Comparison of ENCODE assay signal across 8 mouse cellular contexts in the genomic region with DNA sequence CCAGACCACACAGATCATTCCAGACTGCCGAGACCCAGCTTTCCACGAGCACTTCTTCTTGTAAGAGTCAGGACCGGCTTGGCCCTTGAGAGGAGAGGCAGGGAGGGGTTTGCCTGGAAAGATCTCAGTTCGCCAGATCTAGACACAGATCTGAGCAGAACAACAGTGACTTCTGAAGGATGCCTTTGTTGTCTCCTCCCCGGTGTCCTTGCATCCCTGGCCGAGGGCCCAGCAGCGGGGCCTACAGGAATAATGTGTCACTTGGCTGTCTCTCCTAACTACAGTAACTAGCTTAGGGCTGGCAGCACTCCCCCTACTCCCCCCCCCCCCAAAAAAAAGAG. TPM values are rescaled to one million over a fixed set of nuclear protein-coding genes. Genes with fewer than 3 reads are reported as not detected.
DNase-seq lines count a peak whose midpoint lies in the region; ATAC-seq lines count a peak whose summit lies in the region.

No protein-coding gene starts in this region.

- H3K36me3 ChIP-seq in forebrain, embryonic 14.5 days (ENCODE audit: control insufficient read depth, insufficient read depth, low read length), result no peaks in the 10 kb centered on the region
- H3K36me3 ChIP-seq in forebrain, embryonic 15.5 days, result no peaks in the 10 kb centered on the region
- no peaks in the 10 kb centered on the region for H3K36me3 ChIP-seq in lung, embryonic 15.5 days
- no peaks in the 10 kb centered on the region for H3K36me3 ChIP-seq in limb, embryonic 10.5 days

- H3K9me3 ChIP-seq in forebrain, embryonic 14.5 days (replicated peaks; ENCODE audit: control insufficient read depth, low read length), result no peaks in the 10 kb centered on the region
- no peaks in the 10 kb centered on the region for H3K9me3 ChIP-seq in forebrain, embryonic 15.5 days
- no peaks in the 10 kb centered on the region for H3K9me3 ChIP-seq in lung, embryonic 15.5 days
- no peaks in the 10 kb centered on the region for H3K9me3 ChIP-seq in limb, embryonic 10.5 days (replicated peaks)

- peak; percentile 19; the same call in 1 of the 2 replicates for ATAC-seq in forebrain, embryonic 14.5 days
- ATAC-seq in forebrain, embryonic 15.5 days (replicated peaks), result no peak
- ATAC-seq in lung, embryonic 15.5 days (ENCODE audit: borderline replicate concordance, extremely low read depth, low FRiP score, low TSS enrichment), result no peak

- WGBS in forebrain, embryonic 14.5 days, result 40% methylated on average over 7 of the region's 7 CpGs
- WGBS in forebrain, embryonic 15.5 days, result 30% methylated on average over 7 of the region's 7 CpGs
- 25% methylated on average over 7 of the region's 7 CpGs for WGBS in lung, embryonic 15.5 days
- 62% methylated on average over 7 of the region's 7 CpGs for WGBS in limb, embryonic 10.5 days

- no peak overlapping the region for H3K9ac ChIP-seq in forebrain, embryonic 14.5 days (ENCODE audit: low read length)
- H3K9ac ChIP-seq in forebrain, embryonic 15.5 days (replicated peaks), result no peak overlapping the region
- no peak overlapping the region for H3K9ac ChIP-seq in lung, embryonic 15.5 days

- no peak overlapping the region for H3K4me3 ChIP-seq in forebrain, embryonic 14.5 days (ENCODE audit: low read depth, low read length)
- H3K4me3 ChIP-seq in forebrain, embryonic 15.5 days, result no peak overlapping the region
- no peak overlapping the region for H3K4me3 ChIP-seq in lung, embryonic 15.5 days
- no peak overlapping the region for H3K4me3 ChIP-seq in brown adipose tissue, adult 24 weeks (ENCODE audit: insufficient read depth, low read depth, low read length)
- H3K4me3 ChIP-seq in limb, embryonic 10.5 days, result no peak overlapping the region

- no peak for DNase-seq in forebrain, embryonic 14.5 days (ENCODE audit: low spot score)
- DNase-seq in lung, postnatal 36 days, result no peak
- no peak for DNase-seq in limb, embryonic 10.5 days (ENCODE audit: low spot score)
- DNase-seq in gastrocnemius, postnatal 25 days, result no peak
- DNase-seq in c-Kit-positive CD71-positive TER-119-positive erythroid progenitor cells, embryonic 14.5 days (ENCODE audit: low spot score), result no peak

- H3K4me2 ChIP-seq in forebrain, embryonic 14.5 days (ENCODE audit: low read length), result no peak overlapping the region
- no peak overlapping the region for H3K4me2 ChIP-seq in forebrain, embryonic 15.5 days (replicated peaks)
- no peak overlapping the region for H3K4me2 ChIP-seq in lung, embryonic 15.5 days

- 0 out of 2 replicates have a peak overlapping the region, but pooled peaks have one; percentile 21 for H3K27ac ChIP-seq in forebrain, embryonic 14.5 days (ENCODE audit: low read depth, low read length)
- no peak overlapping the region for H3K27ac ChIP-seq in forebrain, embryonic 15.5 days (replicated peaks)
- H3K27ac ChIP-seq in lung, embryonic 15.5 days, result peak overlapping the region; percentile 52
- H3K27ac ChIP-seq in brown adipose tissue, adult 24 weeks (replicated peaks; ENCODE audit: low read depth, low read length), result peak overlapping the region; percentile 49; the same call in 1 of the 2 replicates
- H3K27ac ChIP-seq in limb, embryonic 10.5 days, result peak overlapping the region; percentile 32; the same call in 1 of the 2 replicates

- H3K27me3 ChIP-seq in forebrain, embryonic 14.5 days (replicated peaks; ENCODE audit: control insufficient read depth, insufficient read depth, low read length), result no peaks in the 10 kb centered on the region
- no peaks in the 10 kb centered on the region for H3K27me3 ChIP-seq in forebrain, embryonic 15.5 days
- H3K27me3 ChIP-seq in lung, embryonic 15.5 days, result no peaks in the 10 kb centered on the region
- 0 out of 2 replicates have a peak, but pooled peaks cover 3% of the 10 kb centered on the region for H3K27me3 ChIP-seq in limb, embryonic 10.5 days (ENCODE audit: low read depth, poor library complexity, severe bottlenecking)

- H3K4me1 ChIP-seq in forebrain, embryonic 14.5 days (ENCODE audit: control insufficient read depth, insufficient read depth, low read length), result peaks cover 19% of the 10 kb centered on the region
- H3K4me1 ChIP-seq in forebrain, embryonic 15.5 days, result peaks cover 38% of the 10 kb centered on the region
- H3K4me1 ChIP-seq in lung, embryonic 15.5 days, result peaks cover 3% of the 10 kb centered on the region
- H3K4me1 ChIP-seq in brown adipose tissue, adult 24 weeks (ENCODE audit: control insufficient read depth, insufficient read depth, insufficient read length, low read length), result peaks cover 19% of the 10 kb centered on the region; the same call in 1 of the 2 replicates
- H3K4me1 ChIP-seq in limb, embryonic 10.5 days, result peaks cover 49% of the 10 kb centered on the region

RNA-seq across cellular contexts. Expression of a gene that starts 46.9 kb away (rescaled TPM):
- polyA plus RNA-seq in forebrain, embryonic 14.5 days (2014; fragmentation: Nextera tagmentation; extraction: Ambion mirVana), result 36.7 and 44.8 TPM in 2 replicates
- polyA plus RNA-seq in forebrain, embryonic 15.5 days (2015; fragmentation: Nextera tagmentation; extraction: Ambion mirVana), result 46.7 and 53.4 TPM in 2 replicates
- 52.8 and 53.5 TPM in 2 replicates for polyA plus RNA-seq in lung, embryonic 15.5 days (2015; fragmentation: Nextera tagmentation; extraction: Ambion mirVana)
- 49.5 and 102 TPM in 2 replicates for polyA plus RNA-seq in brown adipose tissue, adult 24 weeks (2012; ENCODE audit: insufficient read depth, insufficient read length, missing spikeins)
- polyA plus RNA-seq in limb, embryonic 10.5 days (2016; fragmentation: Nextera tagmentation; extraction: Ambion mirVana), result 24.9 and 38.2 TPM in 2 replicates
- total RNA-seq in gastrocnemius, postnatal 25 days (2021), result 10 to 100 TPM; 10.5 to 11.2 TPM
